Mouse (Mus musculus) midbrain, embryonic 11.5 days (tissue): ENCODE results near the gene Trp53bp2. TPM values are rescaled to one million over a fixed set of nuclear protein-coding genes. Genes with fewer than 3 reads are reported as not detected.

Experiments used
- ATAC-seq: fragments of 200-750 bp; cut with Nextera tagmentation; 2 replicates; pipeline ENCODE4 v1.8.0; 2017; ENCODE audit warnings: moderate TSS enrichment, moderate library complexity; ENCODE audit not compliant: low FRiP score
- DNase-seq: peaks from one replicate; pipeline ENCODE4 v3.0.0; 2015; ENCODE audit warnings: low spot score; ENCODE audit errors: missing footprints
- H3K27ac ChIP-seq: fragments of 300-500 bp; sonication (generic); 2 replicates; pipeline ENCODE4 v1.5.1; 2014; ENCODE audit warnings: low read depth, low read length
- H3K27me3 ChIP-seq: fragments of 300-500 bp; sonication (generic); 2 replicates; pipeline ENCODE4 v1.6.1; 2014; ENCODE audit warnings: mild to moderate bottlenecking, low read length, moderate library complexity, mixed read lengths; ENCODE audit not compliant: control insufficient read depth, insufficient read depth
- H3K36me3 ChIP-seq: fragments of 300-500 bp; sonication (generic); 2 replicates; pipeline ENCODE4 v1.6.1; 2014; ENCODE audit warnings: mild to moderate bottlenecking, low read length, moderate library complexity, mixed read lengths; ENCODE audit not compliant: control insufficient read depth, insufficient read depth
- H3K4me1 ChIP-seq: fragments of 300-500 bp; sonication (generic); 2 replicates; pipeline ENCODE4 v1.6.1; 2014; ENCODE audit warnings: low read length; ENCODE audit not compliant: control insufficient read depth, insufficient read depth
- H3K4me2 ChIP-seq: fragments of 300-500 bp; sonication (generic); 2 replicates; pipeline ENCODE4 v1.6.1; 2014; ENCODE audit warnings: mild to moderate bottlenecking, moderate library complexity
- H3K4me3 ChIP-seq: fragments of 300-500 bp; sonication (generic); 2 replicates; pipeline ENCODE4 v1.5.1; 2014; ENCODE audit warnings: low read depth, low read length
- H3K9ac ChIP-seq: fragments of 300-500 bp; sonication (generic); 2 replicates; pipeline ENCODE4 v1.6.1; 2014; ENCODE audit warnings: low read length
- H3K9me3 ChIP-seq: fragments of 300-500 bp; sonication (generic); 2 replicates; pipeline ENCODE4 v1.6.1; 2016; ENCODE audit warnings: low read length; ENCODE audit not compliant: control insufficient read depth
- WGBS: fragments of 180-500 bp; shearing (Covaris S2); extraction: QIAGEN DNeasy Blood & Tissue Kit; methylation state at CpG from one replicate; pipeline ENCODE4 v1.1.7; 2014; 5-methylcytosine and 5-hydroxymethylcytosine counted together
- polyA plus RNA-seq: library from polyadenylated mRNA; unstranded; fragments of >200 nt; fragmentation: Nextera tagmentation; extraction: Ambion mirVana; gene quantifications from 2 replicates; pipeline ENCODE4 v1.2.1, GENCODE M21; 2014

Gene Trp53bp2
- polyA plus RNA-seq, 1 experiment from 2014 or later: 34.8 TPM

DNA sequence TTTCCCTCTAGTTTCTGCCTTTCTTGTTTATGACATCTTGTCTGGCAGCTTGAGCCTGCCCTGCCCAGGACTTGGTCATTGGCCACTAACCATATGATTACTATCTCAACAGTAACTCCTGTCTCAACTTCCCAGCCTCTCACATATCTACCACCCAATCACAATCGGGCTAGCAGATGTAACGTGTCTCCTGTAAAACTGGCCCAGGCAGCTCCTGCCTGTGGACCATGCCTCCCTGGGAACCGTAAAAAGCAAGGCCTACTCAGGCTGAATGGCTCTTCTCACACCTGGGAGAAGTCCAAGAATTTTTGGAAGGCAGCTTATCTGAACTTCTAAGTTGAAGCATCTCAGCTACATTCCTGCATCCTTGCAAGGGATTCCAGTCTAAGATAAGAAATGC is 10.2 kb upstream of the Trp53bp2 start:
- Histone ChIP-seq H3K4me1 (no peaks in the 10 kb centered on the region), H3K4me3 (no peak overlapping the region), H3K27me3 (no peaks in the 10 kb centered on the region), H3K36me3 (no peaks in the 10 kb centered on the region), H3K9ac (no peak overlapping the region), H3K4me2 (no peak overlapping the region), H3K27ac (no peak overlapping the region), H3K9me3 (no peaks in the 10 kb centered on the region)
- DNase-seq (no peak), ATAC-seq (no peak)
- 82% methylated on average over 3 of the region's 3 CpGs for WGBS

GRCm38 (mm10) chr1:182399205-182399604 is 9.8 kb upstream of the Trp53bp2 start:
- Histone ChIP-seq H3K9me3 (no peaks in the 10 kb centered on the region), H3K27me3 (no peaks in the 10 kb centered on the region), H3K4me3 (no peak overlapping the region), H3K4me2 (no peak overlapping the region), H3K4me1 (no peaks in the 10 kb centered on the region), H3K27ac (no peak overlapping the region), H3K9ac (no peak overlapping the region), H3K36me3 (no peaks in the 10 kb centered on the region)
- ATAC-seq: no peak
- DNase-seq: no peak
- 90% methylated on average over 2 of the region's 2 CpGs for WGBS

DNA sequence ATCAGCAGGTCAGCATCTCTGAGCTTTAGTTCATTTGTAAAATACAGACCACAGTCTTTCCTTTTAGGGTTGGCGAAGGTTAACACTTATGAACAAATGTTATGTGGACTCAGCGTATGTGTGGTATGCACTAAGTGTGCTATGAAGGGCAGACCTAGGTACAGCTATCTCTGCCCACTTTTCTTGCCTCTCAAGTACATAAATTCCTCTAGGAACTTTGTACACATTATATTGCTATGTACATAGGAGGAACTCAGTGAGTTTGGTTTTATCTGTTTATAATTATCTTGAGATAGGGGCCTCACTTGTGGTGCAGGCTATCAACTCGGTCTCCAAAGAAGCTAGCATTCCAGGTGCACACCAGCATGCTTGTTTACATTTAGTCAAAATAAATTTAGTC is 9.1 kb upstream of the Trp53bp2 start:
- ATAC-seq: no peak
- Histone ChIP-seq H3K4me3 (no peak overlapping the region), H3K27me3 (no peaks in the 10 kb centered on the region), H3K27ac (no peak overlapping the region), H3K4me1 (no peaks in the 10 kb centered on the region), H3K9ac (no peak overlapping the region), H3K36me3 (no peaks in the 10 kb centered on the region), H3K9me3 (no peaks in the 10 kb centered on the region), H3K4me2 (no peak overlapping the region)
- WGBS: 90% methylated on average over 3 of the region's 3 CpGs
- DNase-seq: no peak

- Histone ChIP-seq H3K4me2 (no peak overlapping the region), H3K4me3 (no peak overlapping the region), H3K4me1 (no peaks in the 10 kb centered on the region), H3K9me3 (no peaks in the 10 kb centered on the region), H3K27ac (no peak overlapping the region), H3K36me3 (no peaks in the 10 kb centered on the region), H3K9ac (no peak overlapping the region), H3K27me3 (no peaks in the 10 kb centered on the region)
- WGBS: 49% methylated on average over 13 of the region's 13 CpGs
- ATAC-seq (no peak), DNase-seq (no peak)
Measured at GRCm38 (mm10) chr1:182403076-182403475, 5.9 kb upstream of the Trp53bp2 start.

DNA sequence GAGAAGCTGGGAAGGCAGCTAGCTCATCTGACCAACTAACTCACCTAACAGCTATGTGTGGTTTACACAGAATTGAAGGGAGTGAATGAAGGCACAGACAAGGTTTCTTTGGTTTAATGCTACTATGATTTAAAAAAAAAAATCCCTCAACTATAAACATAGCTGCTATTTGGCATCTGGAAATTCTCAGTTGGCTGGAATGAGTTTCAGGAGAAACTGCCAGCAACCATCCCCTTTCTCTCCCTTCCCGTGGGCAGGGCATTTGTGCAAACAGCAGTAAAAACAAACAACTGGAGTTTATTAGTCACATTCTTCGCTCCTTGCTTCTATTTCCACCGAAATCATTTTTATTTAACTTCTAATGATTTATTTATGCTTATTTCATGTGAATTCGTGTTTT is 2.4 kb upstream of the Trp53bp2 start:
- DNase-seq (no peak), ATAC-seq (no peak)
- no peak overlapping the region for H3K27ac ChIP-seq
- H3K36me3 ChIP-seq: no peaks in the 10 kb centered on the region
- H3K27me3 ChIP-seq: no peaks in the 10 kb centered on the region
- H3K4me1 ChIP-seq: peaks cover 12% of the 10 kb centered on the region; the same call in 1 of the 2 replicates
- WGBS: 86% methylated on average over 4 of the region's 4 CpGs
- no peak overlapping the region for H3K4me3 ChIP-seq
- H3K4me2 ChIP-seq: no peak overlapping the region
- H3K9me3 ChIP-seq: no peaks in the 10 kb centered on the region
- no peak overlapping the region for H3K9ac ChIP-seq

- peaks cover 12% of the 10 kb centered on the region; the same call in 1 of the 2 replicates for H3K4me1 ChIP-seq
- H3K9me3 ChIP-seq: no peaks in the 10 kb centered on the region
- H3K4me2 ChIP-seq: peak overlapping the region; percentile 61
- H3K4me3 ChIP-seq: peak overlapping the region; percentile 82
- DNase-seq (peak; percentile 94), ATAC-seq (no peak)
- peak overlapping the region; percentile 61 for H3K27ac ChIP-seq
- no peaks in the 10 kb centered on the region for H3K36me3 ChIP-seq
- WGBS: 5% methylated on average over 13 of the region's 13 CpGs
- H3K27me3 ChIP-seq: no peaks in the 10 kb centered on the region
- H3K9ac ChIP-seq: peak overlapping the region; percentile 71
Measured at GRCm38 (mm10) chr1:182408243-182408642, 729 bp upstream of the Trp53bp2 start.

- Histone ChIP-seq H3K27me3 (no peaks in the 10 kb centered on the region), H3K36me3 (no peaks in the 10 kb centered on the region), H3K9ac (peak overlapping the region; percentile 97), H3K4me1 (peaks cover 12% of the 10 kb centered on the region), H3K4me2 (peak overlapping the region; percentile 61), H3K4me3 (peak overlapping the region; percentile 82), H3K27ac (peak overlapping the region; percentile 91), H3K9me3 (no peaks in the 10 kb centered on the region)
- ATAC-seq (peak; percentile 74), DNase-seq (peak; percentile 96)
- 2% methylated on average over 31 of the region's 34 CpGs for whole genome bisulfite sequencing
Measured at GRCm38 (mm10) chr1:182409401-182410173, 615 bp downstream of the Trp53bp2 start.

GRCm38 (mm10) chr1:182412586-182413270 is 3.8 kb downstream of the Trp53bp2 start:
- no peak overlapping the region for H3K4me2 ChIP-seq
- peaks cover 12% of the 10 kb centered on the region for H3K4me1 ChIP-seq
- WGBS: 85% methylated on average over 7 of the region's 7 CpGs
- H3K4me3 ChIP-seq: no peak overlapping the region
- H3K27ac ChIP-seq: no peak overlapping the region
- no peaks in the 10 kb centered on the region for H3K36me3 ChIP-seq
- H3K9ac ChIP-seq: no peak overlapping the region
- DNase-seq (peak; percentile 75), ATAC-seq (no peak)
- H3K27me3 ChIP-seq: no peaks in the 10 kb centered on the region
- H3K9me3 ChIP-seq: no peaks in the 10 kb centered on the region

DNA sequence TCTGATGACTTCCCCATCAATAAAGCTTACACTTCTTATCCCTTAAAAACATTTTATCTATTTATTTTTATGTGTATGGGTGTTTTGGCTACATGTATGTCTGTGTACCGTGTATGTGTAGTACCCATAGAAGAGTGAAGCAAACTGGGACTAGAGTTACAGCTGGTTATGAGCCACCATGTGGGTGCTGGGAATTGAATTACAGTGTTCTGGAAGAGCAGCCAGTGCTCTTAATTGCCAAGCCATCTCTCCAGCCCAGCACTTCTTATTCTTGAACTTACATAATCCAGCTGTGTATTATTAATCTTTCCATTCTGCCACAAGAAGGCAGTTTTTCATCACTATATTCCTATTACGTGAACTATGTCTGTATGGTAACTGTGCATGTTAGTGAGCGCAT is 10.5 kb downstream of the Trp53bp2 start:
- DNase-seq (no peak), ATAC-seq (no peak)
- 88% methylated on average over 3 of the region's 3 CpGs for WGBS
- H3K36me3 ChIP-seq: no peaks in the 10 kb centered on the region; the same call in 1 of the 2 replicates
- no peaks in the 10 kb centered on the region for H3K9me3 ChIP-seq
- H3K27ac ChIP-seq: no peak overlapping the region
- H3K27me3 ChIP-seq: no peaks in the 10 kb centered on the region
- no peak overlapping the region for H3K9ac ChIP-seq
- H3K4me3 ChIP-seq: no peak overlapping the region
- H3K4me1 ChIP-seq: 0 out of 2 replicates have a peak, but pooled peaks cover 2% of the 10 kb centered on the region
- no peak overlapping the region for H3K4me2 ChIP-seq
